Mouse (Mus musculus): ENCODE data around the gene Kcnk5. TPM values are rescaled to one million over a fixed set of nuclear protein-coding genes. Genes with fewer than 3 reads are reported as not detected.
A peak's percentile ranks its signal among the peaks of the same experiment; 100 is the strongest.

The Kcnk5 gene
- polyA plus RNA-seq, 1 experiment, result 32.0 TPM

- no peak for DNase-seq
- TF ChIP-seq POLR2A (IDR thresholded peaks at IDR 0.05; ENCODE audit: low read depth, low read length) (no peak), CTCF (conservative IDR thresholded peaks at IDR 0.05; ENCODE audit: insufficient read depth, insufficient read length, low read depth, low read length) (no peak)
- Histone ChIP-seq H3K27me3 (replicated peaks; ENCODE audit: control insufficient read depth, insufficient read depth, low read length) (no peaks in the 10 kb centered on the region), H3K36me3 (ENCODE audit: control insufficient read depth, insufficient read depth, low read length) (no peaks in the 10 kb centered on the region), H3K4me1 (ENCODE audit: control insufficient read depth, insufficient read depth, low read length) (peaks cover 6% of the 10 kb centered on the region), H3K4me3 (ENCODE audit: insufficient read depth, low read depth, low read length) (no peak overlapping the region), H3K27ac (ENCODE audit: insufficient read depth, low read depth, low read length) (no peak overlapping the region)
- WGBS, result 54% methylated on average over 5 of the region's 5 CpGs
These were observed 34.2 kb upstream of the Kcnk5 start for GRCm38 (mm10) chr14:20215826-20216225.

GRCm38 (mm10) chr14:20214125-20214524, 32.5 kb upstream of the Kcnk5 start:
- no peaks in the 10 kb centered on the region for H3K27me3 ChIP-seq (replicated peaks; ENCODE audit: control insufficient read depth, insufficient read depth, low read length)
- H3K27ac ChIP-seq (ENCODE audit: insufficient read depth, low read depth, low read length), result no peak overlapping the region
- WGBS, result 89% methylated on average over 7 of the region's 7 CpGs
- H3K4me1 ChIP-seq (ENCODE audit: control insufficient read depth, insufficient read depth, low read length), result peaks cover under 1% of the 10 kb centered on the region
- H3K36me3 ChIP-seq (ENCODE audit: control insufficient read depth, insufficient read depth, low read length), result no peaks in the 10 kb centered on the region
- TF ChIP-seq CTCF (conservative IDR thresholded peaks at IDR 0.05; ENCODE audit: insufficient read depth, insufficient read length, low read depth, low read length) (no peak), POLR2A (IDR thresholded peaks at IDR 0.05; ENCODE audit: low read depth, low read length) (no peak)
- H3K4me3 ChIP-seq (ENCODE audit: insufficient read depth, low read depth, low read length), result no peak overlapping the region
- no peak for DNase-seq

- Histone ChIP-seq H3K27ac (ENCODE audit: insufficient read depth, low read depth, low read length) (no peak overlapping the region), H3K27me3 (replicated peaks; ENCODE audit: control insufficient read depth, insufficient read depth, low read length) (no peaks in the 10 kb centered on the region), H3K36me3 (ENCODE audit: control insufficient read depth, insufficient read depth, low read length) (no peaks in the 10 kb centered on the region), H3K4me1 (ENCODE audit: control insufficient read depth, insufficient read depth, low read length) (peaks cover 3% of the 10 kb centered on the region; the same call in 1 of the 2 replicates), H3K4me3 (ENCODE audit: insufficient read depth, low read depth, low read length) (no peak overlapping the region)
- no peak for DNase-seq
- 74% methylated on average over 9 of the region's 9 CpGs for WGBS
- TF ChIP-seq POLR2A (IDR thresholded peaks at IDR 0.05; ENCODE audit: low read depth, low read length), result no peak
- TF ChIP-seq CTCF (conservative IDR thresholded peaks at IDR 0.05; ENCODE audit: insufficient read depth, insufficient read length, low read depth, low read length), result no peak
These were observed 30.4 kb upstream of the Kcnk5 start for GRCm38 (mm10) chr14:20211754-20212601.

GRCm38 (mm10) chr14:20209926-20210325, 28.3 kb upstream of the Kcnk5 start:
- Histone ChIP-seq H3K4me1 (ENCODE audit: control insufficient read depth, insufficient read depth, low read length) (peaks cover 3% of the 10 kb centered on the region; the same call in 1 of the 2 replicates), H3K27me3 (replicated peaks; ENCODE audit: control insufficient read depth, insufficient read depth, low read length) (no peaks in the 10 kb centered on the region), H3K4me3 (ENCODE audit: insufficient read depth, low read depth, low read length) (no peak overlapping the region), H3K36me3 (ENCODE audit: control insufficient read depth, insufficient read depth, low read length) (no peaks in the 10 kb centered on the region), H3K27ac (ENCODE audit: insufficient read depth, low read depth, low read length) (no peak overlapping the region)
- DNase-seq, result no peak
- TF ChIP-seq CTCF (conservative IDR thresholded peaks at IDR 0.05; ENCODE audit: insufficient read depth, insufficient read length, low read depth, low read length) (no peak), POLR2A (IDR thresholded peaks at IDR 0.05; ENCODE audit: low read depth, low read length) (no peak)
- 83% methylated on average over 7 of the region's 7 CpGs for WGBS

- Histone ChIP-seq H3K27ac (ENCODE audit: insufficient read depth, low read depth, low read length) (no peak overlapping the region), H3K27me3 (replicated peaks; ENCODE audit: control insufficient read depth, insufficient read depth, low read length) (no peaks in the 10 kb centered on the region), H3K4me3 (ENCODE audit: insufficient read depth, low read depth, low read length) (no peak overlapping the region), H3K36me3 (ENCODE audit: control insufficient read depth, insufficient read depth, low read length) (no peaks in the 10 kb centered on the region), H3K4me1 (ENCODE audit: control insufficient read depth, insufficient read depth, low read length) (peaks cover 3% of the 10 kb centered on the region; the same call in 1 of the 2 replicates)
- TF ChIP-seq CTCF (conservative IDR thresholded peaks at IDR 0.05; ENCODE audit: insufficient read depth, insufficient read length, low read depth, low read length), result no peak
- no peak for TF ChIP-seq POLR2A (IDR thresholded peaks at IDR 0.05; ENCODE audit: low read depth, low read length)
- 19% methylated on average over 6 of the region's 6 CpGs for WGBS
- peak; percentile 62 for DNase-seq
These were observed 26.8 kb upstream of the Kcnk5 start for GRCm38 (mm10) chr14:20208435-20208834.

GRCm38 (mm10) chr14:20205747-20206146, 24.1 kb upstream of the Kcnk5 start:
- Histone ChIP-seq H3K36me3 (ENCODE audit: control insufficient read depth, insufficient read depth, low read length) (no peaks in the 10 kb centered on the region), H3K4me3 (ENCODE audit: insufficient read depth, low read depth, low read length) (no peak overlapping the region), H3K4me1 (ENCODE audit: control insufficient read depth, insufficient read depth, low read length) (peaks cover 3% of the 10 kb centered on the region; the same call in 1 of the 2 replicates), H3K27ac (ENCODE audit: insufficient read depth, low read depth, low read length) (no peak overlapping the region), H3K27me3 (replicated peaks; ENCODE audit: control insufficient read depth, insufficient read depth, low read length) (no peaks in the 10 kb centered on the region)
- 94% methylated on average over 4 of the region's 4 CpGs for WGBS
- DNase-seq, result no peak
- TF ChIP-seq POLR2A (IDR thresholded peaks at IDR 0.05; ENCODE audit: low read depth, low read length) (no peak), CTCF (conservative IDR thresholded peaks at IDR 0.05; ENCODE audit: insufficient read depth, insufficient read length, low read depth, low read length) (no peak)

GRCm38 (mm10) chr14:20203301-20203700, 21.7 kb upstream of the Kcnk5 start:
- H3K4me1 ChIP-seq (ENCODE audit: control insufficient read depth, insufficient read depth, low read length), result peaks cover 2% of the 10 kb centered on the region; the same call in 1 of the 2 replicates
- no peak for TF ChIP-seq CTCF (conservative IDR thresholded peaks at IDR 0.05; ENCODE audit: insufficient read depth, insufficient read length, low read depth, low read length)
- TF ChIP-seq POLR2A (IDR thresholded peaks at IDR 0.05; ENCODE audit: low read depth, low read length), result no peak
- no peak overlapping the region for H3K27ac ChIP-seq (ENCODE audit: insufficient read depth, low read depth, low read length)
- H3K27me3 ChIP-seq (replicated peaks; ENCODE audit: control insufficient read depth, insufficient read depth, low read length), result no peaks in the 10 kb centered on the region
- WGBS, result 59% methylated on average over 4 of the region's 4 CpGs
- H3K36me3 ChIP-seq (ENCODE audit: control insufficient read depth, insufficient read depth, low read length), result no peaks in the 10 kb centered on the region
- H3K4me3 ChIP-seq (ENCODE audit: insufficient read depth, low read depth, low read length), result no peak overlapping the region
- DNase-seq, result no peak
